Mouse (Mus musculus) naive thymus-derived CD4-positive, alpha-beta T cell, adult 2 months (primary cell): ENCODE results near the gene Naa25.

Experiments
- DNase-seq: peaks from one replicate; pipeline ENCODE4 v3.0.0-alpha.2; 2011; ENCODE audit warnings: low read depth

Naa25 gene

DNA sequence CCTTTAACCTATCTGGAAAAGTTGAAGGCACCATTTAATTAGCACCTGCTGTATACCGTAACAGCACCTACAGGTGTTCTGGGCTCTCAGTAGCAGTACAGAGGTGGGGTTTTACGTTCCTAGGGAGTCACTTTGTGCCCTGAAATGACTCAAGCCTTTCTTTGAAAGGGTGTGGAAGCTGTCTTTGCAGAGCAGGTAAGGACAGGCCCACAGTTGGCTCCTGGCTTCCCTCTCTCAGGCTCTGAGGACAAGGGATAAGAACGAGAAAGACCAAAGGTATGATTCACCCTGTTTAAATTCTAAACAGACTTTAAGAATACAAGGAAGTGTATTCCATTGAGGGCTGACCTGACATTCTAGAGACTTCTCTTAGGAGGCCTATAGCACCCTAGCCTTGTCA is 4.3 kb upstream of the Naa25 start:
- DNase-seq: no peak

DNA sequence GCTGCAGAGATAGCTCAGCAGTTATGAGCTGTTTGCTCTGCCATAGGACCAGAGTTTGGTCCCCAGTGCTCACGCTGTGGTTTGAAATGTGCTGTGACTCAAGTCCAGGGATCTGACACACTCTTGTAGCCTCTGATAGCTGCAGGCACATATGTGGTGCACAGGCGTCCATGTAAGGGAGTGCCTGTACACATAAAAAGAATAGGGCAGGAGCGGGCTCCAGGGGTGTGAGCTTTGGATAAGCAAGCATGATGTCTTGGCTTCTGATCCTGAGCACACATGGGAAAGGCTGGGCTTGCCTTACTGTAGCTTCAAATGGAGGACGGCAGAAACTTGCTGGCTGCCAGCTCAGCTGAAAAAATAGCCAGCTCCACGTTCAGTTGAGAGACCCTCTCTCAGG is 2.1 kb upstream of the Naa25 start:
- DNase-seq: no peak

- DNase-seq: no peak
Observed at GRCm38 (mm10) chr5:121398146-121398964, 619 bp downstream of the Naa25 start.

DNA sequence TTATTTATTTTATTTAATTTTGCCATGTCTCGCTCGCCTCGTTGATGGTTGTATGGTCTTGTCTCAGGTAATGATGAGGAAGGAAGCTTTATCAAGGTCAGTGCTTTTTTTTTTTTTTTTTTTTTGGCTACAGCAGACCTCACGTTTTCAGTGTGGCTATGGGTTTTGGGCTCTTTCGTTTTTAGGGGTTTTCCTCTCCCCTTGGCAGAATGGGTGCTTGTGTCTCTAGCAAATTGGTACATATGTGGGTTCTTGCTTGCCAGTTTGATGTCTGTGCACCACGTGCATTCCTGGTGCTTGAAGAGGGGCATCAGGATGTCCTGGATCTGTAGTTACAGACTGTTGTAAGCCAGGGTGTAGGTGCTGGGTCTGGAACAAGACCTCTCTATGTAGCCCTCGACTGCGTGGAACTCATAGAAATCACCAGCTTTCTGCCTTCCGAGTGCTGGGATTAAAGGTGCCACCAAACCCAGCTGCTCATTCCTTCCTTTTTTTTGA is 1.3 kb downstream of the Naa25 start:
- DNase-seq: no peak

GRCm38 (mm10) chr5:121399540-121399939 is 1.8 kb downstream of the Naa25 start:
- no peak for DNase-seq

GRCm38 (mm10) chr5:121400064-121400463 is 2.3 kb downstream of the Naa25 start:
- no peak for DNase-seq

DNA sequence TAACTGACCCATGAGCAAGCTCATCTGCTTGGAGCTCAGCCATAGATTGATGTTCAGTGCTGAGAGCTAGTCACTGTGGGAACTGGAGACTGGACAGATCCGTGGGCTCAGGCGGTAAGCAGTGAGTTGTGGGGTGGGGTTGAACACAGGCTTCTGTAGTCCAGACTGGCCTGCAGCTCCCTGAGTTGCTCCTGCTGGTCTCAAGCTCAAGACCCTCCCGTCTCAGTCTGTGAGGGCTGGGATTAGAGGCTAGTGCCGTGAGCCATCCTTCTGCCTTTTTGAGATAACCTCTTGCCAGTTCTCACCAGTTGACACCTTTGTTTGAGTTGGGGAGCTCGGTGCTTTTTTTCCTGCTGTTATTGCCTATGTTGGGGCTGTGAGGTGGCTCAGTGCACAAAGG is 3.1 kb downstream of the Naa25 start:
- no peak for DNase-seq

- no peak for DNase-seq
Observed at GRCm38 (mm10) chr5:121407856-121408255, 10.1 kb downstream of the Naa25 start.

DNA sequence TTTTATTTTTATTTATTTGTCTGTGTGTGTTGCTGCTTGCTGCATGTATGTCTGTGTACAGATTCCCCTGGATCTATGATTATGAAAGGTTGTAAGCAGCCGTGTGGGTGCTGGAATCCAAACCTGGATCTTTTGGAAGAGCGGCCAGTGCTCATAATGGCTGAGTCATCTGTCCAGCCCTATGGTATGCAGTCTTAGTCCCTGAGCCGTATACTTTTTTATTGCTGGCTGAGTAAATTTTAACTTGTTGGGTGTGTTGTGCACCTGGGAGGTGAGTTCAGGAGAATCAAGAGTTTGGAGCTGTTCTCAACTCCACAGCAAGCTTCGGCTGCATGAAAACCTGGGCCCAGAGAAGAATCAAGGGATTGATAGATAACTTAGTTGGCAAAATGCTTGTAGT is 13.2 kb downstream of the Naa25 start:
- no peak for DNase-seq

- no peak for DNase-seq
Observed at GRCm38 (mm10) chr5:121420721-121421120, 23.0 kb downstream of the Naa25 start.

DNA sequence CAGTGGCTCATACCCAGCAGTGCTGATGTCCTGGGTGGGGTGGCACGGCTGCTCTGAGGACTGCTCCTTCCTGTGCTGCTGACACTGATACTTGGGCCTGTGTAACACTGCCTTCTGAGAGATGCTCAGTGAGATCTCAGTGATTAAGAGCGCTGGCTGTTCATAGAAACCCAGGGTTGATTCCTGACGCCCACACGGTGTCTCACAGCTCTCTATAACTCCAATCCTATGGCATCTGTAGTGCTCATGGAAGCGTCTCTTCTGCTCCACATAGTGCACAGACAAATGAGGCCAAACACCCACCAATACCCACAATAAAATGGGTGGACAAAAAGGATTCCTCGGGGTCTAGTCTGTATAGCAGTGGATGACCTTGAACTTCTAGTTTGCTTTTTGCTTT is 25.1 kb downstream of the Naa25 start:
- DNase-seq: no peak

- no peak for DNase-seq
Observed at GRCm38 (mm10) chr5:121423297-121423696, 25.6 kb downstream of the Naa25 start.

DNA sequence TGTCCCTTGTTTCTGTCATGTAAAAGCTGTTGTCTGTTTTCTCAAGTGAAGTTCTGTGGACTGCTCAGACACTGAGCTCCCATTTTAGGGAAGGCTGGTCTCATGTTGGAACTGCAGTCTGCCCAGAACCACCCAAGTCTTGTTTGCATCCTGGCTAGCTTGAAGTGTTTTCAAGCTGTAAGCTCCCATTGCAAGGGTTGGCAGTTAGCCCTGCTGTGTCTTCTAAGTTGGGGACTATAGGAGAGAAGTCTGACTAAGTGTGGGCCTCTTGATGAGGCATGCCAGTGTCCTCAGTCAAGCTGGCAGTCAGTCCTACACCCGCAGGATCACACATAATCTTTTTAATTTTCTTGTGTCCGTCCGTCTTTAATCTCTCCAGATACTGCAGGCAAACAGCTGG is 31.2 kb downstream of the Naa25 start:
- no peak for DNase-seq

DNA sequence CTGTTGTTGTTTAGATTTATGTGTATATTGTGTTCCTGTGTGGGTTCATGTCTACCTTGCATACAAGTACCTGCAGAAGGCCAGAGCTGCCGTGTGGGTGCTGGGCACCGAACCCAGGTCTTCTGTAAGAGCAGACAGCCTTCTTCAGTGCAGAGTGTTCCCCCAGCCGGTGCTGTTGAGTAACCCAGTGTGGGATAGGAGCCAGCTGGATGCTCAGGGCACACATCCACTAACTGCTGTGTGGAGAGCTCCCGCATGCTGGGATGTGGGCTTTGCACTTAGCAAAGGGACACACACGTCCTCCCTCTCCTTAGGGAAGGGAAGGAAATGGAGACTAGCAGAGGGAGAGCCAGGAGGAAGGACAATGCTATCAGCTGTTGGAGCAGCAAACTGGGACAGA is 40.4 kb downstream of the Naa25 start:
- no peak for DNase-seq

DNA sequence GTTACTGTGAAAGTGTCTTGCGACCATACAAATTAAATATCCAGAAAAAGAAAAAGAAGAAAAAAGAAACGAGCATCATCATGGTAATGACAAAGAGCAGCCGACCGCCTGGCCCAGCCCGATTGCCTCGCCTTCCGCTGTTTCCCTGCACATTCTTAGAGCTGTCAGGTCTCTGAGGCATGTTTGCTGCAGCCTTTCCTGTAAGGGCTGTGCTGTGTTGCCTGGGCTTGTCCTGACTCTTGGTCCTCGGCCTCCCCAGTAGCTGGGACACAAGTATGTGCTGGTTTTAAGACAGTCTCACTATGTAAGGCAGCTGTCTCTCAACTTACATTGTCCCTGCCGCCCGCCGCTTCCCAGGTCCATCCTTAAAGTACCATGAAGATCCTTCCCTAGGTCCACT is 41.0 kb downstream of the Naa25 start:
- no peak for DNase-seq

DNA sequence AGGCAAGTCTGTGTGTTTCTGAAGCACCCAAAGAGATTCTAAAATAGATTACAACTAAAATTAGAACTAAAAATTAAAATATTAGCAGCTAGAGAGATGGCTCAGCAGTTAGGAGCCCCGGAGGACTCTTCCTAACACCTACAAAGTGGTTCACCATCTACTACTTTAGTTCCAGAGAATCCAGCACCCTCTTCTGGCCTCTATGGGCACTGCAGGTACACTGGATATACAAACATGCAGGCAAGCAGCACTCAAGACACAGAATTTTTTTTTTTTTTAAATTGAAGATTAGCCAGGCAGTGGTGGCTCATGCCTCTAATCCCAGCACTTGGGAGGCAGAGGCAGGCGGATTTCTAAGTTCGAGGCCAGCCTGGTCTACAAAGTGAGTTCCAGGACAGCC is 45.8 kb downstream of the Naa25 start:
- peak; percentile 61 for DNase-seq

- DNase-seq: no peak
Observed at GRCm38 (mm10) chr5:121444870-121445269, 47.1 kb downstream of the Naa25 start.

DNA sequence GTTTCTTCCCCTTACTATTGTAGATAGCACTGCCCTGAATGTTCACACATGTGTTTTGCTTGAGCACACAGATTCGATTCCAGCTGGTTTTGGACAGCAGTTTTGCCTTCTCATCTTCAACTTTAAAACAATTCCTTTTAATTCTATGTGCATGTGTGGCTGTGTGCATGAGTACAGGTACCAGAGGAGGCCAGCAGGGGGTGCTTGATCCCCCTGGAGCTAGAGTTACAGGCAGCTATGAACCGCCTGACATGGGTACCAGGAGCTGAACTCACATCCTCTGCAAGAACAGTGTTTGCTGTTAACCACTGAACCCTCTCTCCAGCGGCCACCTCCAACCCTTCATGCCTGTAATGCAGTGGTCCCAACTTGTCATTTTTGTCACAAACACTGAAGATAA is 50.7 kb downstream of the Naa25 start:
- peak; percentile 47 for DNase-seq

DNA sequence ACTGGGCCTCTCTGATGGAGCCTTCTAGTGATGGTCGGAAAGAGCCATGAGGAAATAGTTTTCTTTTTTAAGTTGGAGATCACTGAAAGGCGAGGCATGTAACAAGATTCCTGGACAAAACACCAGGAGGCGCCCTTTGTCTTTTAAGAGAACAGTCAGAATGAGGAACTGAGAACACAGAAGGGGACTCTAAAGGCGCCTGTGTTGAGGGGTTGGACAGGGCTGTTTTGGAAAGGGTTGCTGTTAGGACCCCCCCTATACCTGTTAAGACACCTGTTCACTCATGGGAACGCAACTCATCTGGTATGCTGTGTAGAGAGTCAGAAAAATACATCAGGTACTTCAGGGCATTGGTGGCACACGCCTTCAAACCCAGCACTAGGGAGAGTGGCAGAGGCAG is 52.2 kb downstream of the Naa25 start:
- DNase-seq: peak; percentile 83

DNA sequence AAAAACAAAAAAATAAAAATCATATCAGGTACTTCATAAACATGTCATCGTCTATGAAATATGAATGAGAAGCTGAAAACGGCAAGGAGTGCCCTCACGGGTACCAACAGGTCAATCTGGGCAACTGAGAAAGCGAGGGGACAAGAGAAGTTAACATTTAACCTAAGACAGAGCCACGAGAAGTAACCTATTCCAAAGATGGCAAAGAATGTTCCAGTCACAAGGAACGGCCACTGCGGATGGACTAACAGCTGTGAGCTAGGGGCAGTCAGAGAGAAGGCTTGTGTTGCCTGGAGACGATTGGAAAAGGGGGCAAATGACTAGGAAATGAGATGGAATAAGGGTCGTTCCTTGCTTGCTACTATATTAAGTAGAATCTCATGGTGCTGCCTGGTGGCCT is 52.7 kb downstream of the Naa25 start:
- DNase-seq: no peak

DNA sequence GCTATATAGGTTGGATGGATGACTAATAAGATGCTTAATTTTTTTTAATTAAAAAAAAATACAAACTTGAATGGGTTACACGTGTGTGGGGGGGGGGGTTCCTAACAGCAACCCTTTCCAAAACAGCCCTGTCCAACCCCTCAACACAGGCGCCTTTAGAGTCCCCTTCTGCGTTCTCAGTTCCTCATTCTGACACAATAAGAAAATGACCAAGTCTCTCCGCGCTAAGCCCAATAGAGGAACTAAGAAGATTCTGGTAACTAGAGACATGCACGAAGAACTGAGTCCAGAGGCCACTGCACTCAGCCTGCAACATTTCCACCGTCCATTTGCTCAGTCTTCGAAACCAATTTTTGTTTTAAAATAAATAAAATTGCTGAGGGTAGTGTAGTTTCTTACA is 53.5 kb downstream of the Naa25 start:
- DNase-seq: no peak

DNA sequence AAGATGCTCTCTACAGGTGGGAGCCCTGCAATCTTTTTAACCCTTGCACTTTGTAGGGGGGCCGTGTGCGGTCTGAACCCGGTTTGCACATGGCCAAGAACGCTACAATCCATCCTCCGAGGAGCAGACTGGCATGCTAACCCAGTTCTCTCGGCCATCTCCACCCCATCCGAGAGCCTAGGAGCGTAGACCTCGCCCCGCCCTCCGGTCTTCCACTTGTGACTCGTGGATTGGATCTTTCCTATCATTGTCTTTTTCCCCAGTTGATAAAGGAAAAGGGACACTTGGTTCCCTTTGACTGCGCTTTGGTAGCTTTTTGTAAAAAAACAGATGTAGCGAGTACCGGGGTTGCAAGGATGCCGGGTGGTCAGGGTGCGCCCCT is 53.9 kb downstream of the Naa25 start, which contains the start of gene Tmem116:
Tmem116 (plus strand) TSS at position 250 of the 382 bp plus-strand sequence.
- DNase-seq: no peak

DNA sequence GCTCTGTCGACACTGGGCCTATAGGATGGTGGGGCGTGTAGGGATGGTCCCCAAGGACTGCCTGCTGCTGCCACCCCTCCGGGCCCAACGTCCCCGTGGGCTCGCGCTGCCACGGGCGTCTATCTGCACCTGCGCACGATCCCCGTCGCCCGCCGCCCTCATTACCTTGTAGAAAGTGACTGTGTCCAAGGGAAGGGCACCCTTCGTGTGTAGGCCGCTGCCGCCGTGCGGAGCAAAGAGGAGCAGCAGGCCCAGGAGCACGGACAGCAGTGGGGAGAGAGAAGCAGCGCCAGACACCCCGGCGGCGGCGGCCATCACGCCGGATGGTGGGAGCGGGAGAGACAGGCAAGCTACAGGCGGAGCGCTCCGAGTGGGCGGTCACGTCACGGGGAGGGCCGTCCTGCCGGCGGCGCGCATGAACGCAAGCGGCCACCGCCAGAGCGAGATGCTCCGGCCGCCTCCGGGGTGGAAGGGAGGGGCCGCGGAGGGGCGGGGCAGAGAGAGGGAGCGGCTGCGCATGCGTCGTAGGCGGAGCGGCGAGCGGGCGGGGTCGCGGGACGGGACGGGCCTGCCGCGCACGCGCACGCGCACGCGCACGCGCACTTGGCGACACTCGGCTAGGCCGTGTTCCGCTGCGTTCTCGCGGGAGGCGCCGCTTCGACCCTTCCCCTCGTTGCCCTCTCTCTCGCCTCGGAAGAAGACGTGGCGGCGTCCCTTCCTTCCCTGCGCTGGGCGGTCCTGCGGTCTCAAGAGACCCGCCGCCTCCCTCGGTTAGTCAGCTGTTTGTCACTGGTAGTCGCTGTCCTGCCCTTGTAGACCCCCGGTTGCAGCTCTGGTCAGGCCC is 54.5 kb downstream of the Naa25 start, which contains the start of gene Erp29:
Erp29 (minus strand) TSS at position 481 of the 844 bp plus-strand sequence.
- peak; percentile 99 for DNase-seq
